Mouse (Mus musculus): ENCODE measurements around the gene Pcsk1. TPM values are rescaled to one million over a fixed set of nuclear protein-coding genes. Genes with fewer than 3 reads are reported as not detected.

Gene Pcsk1
- total RNA-seq (2015) (not detected in 2 replicates), total RNA-seq (2017) (not detected in 2 replicates)

DNA sequence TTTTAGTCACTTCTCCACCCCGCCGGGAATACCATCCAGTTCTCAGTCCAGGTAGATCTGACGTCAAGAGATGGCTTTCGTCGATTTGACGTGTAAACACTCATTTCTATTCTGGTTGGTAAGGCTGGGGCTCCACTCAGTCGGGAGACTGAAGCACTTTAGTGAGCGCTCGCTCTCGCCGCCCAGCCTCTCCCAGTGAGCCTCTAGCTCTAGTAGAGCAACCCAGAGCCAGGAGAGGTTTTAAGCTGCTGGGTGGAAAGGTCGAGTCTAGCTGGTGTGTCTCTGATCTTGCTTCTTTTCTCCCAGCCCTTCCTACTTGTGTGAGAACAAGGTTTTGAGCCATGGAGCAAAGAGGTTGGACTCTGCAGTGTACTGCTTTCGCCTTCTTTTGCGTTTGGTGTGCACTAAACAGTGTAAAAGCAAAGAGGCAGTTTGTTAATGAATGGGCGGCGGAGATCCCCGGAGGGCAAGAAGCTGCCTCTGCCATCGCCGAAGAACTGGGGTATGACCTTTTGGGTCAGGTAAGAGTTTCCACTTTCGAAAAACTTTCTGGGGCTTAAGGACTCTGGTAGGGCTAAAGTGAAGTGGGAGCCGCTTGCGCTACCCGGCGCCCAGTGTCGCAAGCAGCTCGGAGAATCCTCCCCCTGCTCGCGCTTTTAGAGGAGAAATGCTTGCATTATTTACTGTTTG lies at the start of gene Pcsk1:
Gene Pcsk1, plus strand, starts transcription at position 106 of the 690 bp plus-strand sequence.
- peak; percentile 57 for ATAC-seq (replicated peaks; ENCODE audit: poor library complexity)

DNA sequence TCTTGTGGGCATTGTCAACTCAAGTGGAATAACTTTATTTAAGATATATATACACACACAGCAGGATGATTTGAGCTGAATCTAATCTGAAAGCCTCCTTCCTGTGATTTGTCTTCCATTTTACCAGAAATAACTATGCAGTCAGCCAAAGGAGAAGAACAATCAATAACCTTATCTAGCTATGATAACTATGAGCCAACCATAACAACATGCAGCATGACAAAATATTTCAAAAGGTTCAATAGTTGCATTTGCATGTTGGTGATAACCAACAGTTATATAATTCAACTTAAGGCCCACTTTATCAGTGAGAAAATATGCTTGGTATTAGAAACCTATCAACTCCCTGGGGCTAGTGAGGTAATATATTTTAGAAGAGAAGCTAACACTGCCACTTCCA lies 30.8 kb upstream of the Pcsk1 start:
- ATAC-seq (replicated peaks; ENCODE audit: poor library complexity) = no peak

DNA sequence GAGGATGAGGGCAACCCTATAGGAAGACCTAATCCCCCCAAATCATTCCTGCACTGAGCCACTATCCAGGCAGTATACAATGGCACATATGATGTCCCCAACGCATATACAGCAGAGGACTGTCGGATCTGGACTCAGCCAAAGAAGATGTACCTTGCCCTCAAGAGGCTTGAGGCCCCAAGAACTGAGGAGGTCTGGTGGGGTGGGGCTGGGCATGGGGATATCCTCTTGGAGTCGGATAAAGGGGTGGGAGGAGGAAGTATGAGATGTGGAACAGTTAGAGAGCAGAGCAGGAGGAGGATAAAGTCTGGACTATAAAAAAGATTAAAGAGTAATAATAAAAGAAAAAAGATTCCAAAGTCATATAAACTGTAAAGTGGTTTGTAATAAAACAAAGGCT lies 25.7 kb upstream of the Pcsk1 start:
- ATAC-seq (replicated peaks; ENCODE audit: poor library complexity) = no peak

DNA sequence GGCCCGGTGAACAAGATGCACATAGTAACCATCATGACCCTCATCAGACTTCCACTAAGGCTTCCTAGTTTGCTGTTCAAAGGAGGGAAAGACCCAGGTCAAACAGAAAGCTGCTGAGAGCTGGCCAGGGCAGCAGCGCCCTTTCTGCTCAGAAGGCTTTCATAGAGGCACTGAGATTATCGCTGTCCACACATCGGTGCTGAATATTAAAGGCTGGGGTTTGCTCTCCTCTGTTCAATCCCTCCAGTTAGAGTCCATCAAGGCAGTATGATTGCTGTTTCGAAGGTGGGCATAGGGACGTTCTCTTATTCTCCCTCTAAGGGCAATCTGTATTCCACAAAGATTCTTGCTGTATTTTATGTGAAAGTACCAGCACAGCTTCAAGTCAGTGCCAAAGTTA lies 1.0 kb upstream of the Pcsk1 start:
- peak; percentile 61 for ATAC-seq (replicated peaks; ENCODE audit: poor library complexity)

DNA sequence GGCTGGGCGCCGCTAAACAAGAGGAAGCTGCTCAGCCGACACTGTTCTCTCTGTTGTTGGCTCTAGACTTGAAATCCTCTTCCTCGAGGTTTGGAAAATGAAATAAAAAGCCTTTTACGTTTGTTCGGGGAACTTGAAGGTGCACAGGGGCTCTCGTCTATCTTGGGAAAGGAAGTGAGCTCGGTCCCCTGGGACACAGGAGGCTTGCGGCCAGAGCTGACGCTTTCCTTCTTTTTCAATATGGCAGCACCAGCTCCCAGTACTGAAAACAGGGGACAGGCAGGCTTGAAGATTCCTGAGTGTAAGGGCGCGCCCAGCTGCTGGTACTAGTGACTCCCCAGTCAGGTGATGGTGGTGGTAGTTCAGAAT lies 769 bp downstream of the Pcsk1 start:
- ATAC-seq (replicated peaks; ENCODE audit: poor library complexity) = no peak; the same call in 1 of the 2 replicates

DNA sequence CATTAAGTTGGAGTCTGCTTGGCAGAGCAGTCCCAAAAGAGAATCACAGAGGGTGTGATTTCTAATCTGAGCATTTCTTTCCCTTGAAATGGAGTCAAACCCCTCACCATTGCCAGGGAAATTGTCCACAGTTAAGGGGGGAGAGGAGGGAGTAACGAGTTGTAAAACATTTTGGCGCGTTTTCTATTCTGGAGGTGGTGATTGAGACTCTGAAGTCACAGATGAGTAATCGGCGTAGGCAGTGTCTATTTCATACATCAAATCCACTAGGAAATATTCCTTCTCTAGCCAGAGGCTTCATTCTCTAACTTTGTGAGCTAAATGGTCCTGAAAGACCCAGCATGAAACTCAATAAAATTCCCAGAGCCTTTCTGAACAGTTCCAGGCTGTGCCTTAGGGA lies 1.4 kb downstream of the Pcsk1 start:
- no peak for ATAC-seq (replicated peaks; ENCODE audit: poor library complexity)

DNA sequence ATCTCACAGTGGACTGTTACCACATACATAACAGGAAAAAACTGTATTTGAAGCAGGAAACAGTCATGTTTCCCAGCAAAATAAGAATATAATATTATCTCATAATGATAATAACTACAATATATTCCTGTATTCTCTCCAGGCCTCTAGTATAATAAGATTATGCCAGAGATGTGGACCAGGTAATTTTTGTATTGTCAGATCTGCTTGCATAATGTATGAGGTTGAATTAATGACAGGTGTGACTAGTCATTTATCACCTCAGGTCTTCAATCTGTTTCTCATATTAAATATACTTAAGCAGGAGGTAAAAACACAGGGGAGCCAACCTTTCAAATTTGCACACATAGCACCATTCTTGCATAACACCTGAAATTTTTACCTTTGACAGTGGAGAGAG lies 5.9 kb downstream of the Pcsk1 start:
- ATAC-seq (replicated peaks; ENCODE audit: poor library complexity) = no peak

DNA sequence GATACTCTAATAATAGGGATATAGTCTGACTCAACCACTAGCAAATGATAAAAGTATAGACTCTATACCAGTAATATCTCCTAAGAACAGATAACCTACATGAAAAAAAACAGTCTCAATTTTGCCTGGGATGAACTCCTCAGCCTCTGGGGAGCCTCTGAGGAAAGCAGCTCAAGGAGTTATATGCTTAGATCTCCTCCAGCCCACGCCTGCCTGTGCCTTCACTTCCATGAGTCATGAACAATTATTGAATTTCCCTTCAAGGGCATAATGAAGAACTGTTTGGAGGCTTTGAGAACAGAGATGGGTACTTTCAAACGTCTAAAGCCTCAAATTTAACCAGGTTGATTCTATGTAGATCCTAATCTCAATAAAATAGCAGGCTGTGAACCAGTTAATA lies 23.5 kb downstream of the Pcsk1 start:
- ATAC-seq (replicated peaks; ENCODE audit: poor library complexity) = no peak

DNA sequence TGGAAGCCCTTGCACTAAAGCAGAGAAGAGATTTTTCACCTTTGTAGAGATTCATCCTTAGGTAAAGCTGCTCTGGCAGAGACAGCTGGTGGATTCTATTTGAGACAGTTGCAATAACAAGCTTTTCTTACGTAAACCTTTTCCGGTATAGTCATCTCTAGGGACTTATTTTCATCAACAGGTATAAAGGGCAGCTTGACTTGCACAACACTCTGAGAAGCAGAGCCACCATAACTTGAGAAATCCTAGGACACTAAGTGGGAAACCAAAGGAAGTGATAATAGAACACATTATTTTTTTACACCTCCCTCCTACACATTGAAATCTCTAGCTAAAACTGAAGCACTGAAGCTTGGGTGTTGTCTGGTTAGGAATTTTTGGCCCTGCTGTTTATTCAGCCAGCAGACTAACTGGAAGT lies 24.4 kb downstream of the Pcsk1 start:
- no peak for ATAC-seq (replicated peaks; ENCODE audit: poor library complexity)

DNA sequence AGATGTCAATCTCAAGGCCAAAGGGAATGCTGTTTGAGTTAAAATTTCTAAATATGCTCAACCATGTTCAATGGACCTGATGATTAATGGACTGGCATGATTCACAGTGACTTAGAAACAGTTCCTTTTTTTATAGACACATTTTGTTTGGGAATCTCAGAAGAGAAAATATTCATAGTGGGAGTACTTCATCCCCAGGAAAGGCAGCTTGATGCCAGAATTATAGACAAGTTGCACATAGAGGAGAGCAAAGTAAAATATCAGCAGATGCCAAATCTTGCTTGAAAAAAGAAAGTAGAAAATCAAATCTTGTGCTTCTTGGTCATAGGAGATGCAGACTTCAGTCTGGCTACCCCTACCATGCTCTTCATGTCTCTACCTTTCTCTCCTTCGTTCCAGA lies 25.2 kb downstream of the Pcsk1 start:
- ATAC-seq (replicated peaks; ENCODE audit: poor library complexity) = no peak

DNA sequence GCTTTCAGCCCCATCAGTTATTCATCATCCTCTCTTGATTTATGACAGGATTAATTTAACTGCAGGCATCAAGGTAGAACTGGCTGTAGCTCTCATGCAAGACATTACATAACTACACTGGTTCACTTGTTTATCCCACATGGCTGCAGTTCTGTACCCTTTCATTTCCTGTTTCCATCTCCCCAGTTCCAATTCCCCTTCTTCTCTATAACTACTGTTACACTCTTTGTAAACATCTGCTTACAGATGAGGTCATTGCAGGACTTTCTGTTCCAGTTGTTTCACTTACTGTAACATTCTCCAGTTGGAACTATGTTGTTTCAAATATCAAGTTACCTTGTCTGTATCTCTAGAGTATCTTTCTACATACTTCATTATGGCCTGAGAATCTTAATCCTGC lies 46.2 kb downstream of the Pcsk1 start:
- ATAC-seq (replicated peaks; ENCODE audit: poor library complexity) = peak; percentile 42; the same call in 1 of the 2 replicates

DNA sequence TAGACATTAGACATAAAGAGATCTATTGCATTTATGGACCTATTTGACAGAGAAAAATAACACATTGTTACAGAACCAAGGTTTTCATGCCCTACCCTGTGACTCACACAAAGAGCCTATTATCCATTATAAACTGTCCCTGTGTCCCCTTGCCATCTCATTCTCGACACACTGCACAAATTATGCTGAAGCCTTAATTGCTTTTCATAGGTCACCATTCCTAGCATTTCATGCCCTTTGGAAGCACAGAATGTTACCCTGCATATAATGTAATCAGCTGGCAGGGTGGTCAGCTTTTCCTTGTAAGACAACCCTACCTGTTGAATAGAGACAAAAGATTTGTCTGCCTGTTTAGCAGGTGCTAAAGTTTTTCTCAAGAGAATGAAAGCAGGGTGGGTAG lies 71.0 kb downstream of the Pcsk1 start:
- ATAC-seq (replicated peaks; ENCODE audit: poor library complexity) = no peak

DNA sequence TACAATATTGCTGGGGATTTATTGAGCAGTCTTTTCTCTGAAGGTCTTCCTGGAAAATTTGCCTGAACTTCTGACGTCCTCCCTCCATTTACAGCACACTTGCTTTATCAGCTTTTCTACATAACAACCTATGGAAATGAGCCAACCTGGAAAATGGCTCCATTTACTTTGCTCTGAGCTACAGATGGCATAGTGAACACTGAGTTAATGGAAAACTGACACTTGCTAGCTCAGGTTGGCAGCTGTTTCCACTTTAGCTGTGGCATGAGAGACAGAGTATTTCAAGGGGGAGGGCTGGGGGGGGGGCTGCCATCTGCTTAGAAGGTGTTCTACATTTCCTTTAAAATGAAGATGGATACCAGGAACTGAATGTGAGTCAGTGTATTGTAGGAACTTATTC lies 73.8 kb downstream of the Pcsk1 start:
- ATAC-seq (replicated peaks; ENCODE audit: poor library complexity) = no peak

Data from megakaryocyte progenitor cell, adult 5-6 weeks (primary cell).